Mouse (Mus musculus): Measurements from ENCODE around the gene Prkca.

DNA sequence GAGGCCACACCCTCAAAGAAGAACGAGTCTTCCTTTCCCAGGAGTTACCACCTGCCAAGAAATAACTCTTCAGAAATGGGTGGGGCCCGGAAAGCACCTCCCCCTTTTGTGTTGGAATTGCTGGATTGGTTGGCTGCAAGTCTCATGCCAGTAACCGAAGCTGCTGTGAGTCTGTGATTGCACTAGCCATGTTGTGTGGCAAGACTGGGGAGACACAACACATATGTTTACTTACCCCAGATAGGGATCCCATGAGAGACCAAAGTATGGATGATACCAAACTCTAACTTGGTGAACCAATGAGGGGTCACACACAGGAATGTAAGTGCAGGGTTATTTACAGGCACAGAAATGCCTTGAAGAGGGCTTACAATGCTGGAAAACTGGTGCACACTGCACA lies 38.9 kb upstream of the Prkca start:
- TF ChIP-seq EP300 (IDR thresholded peaks at IDR 0.05; ENCODE audit: insufficient read depth, low read depth, low read length) (no peak), CTCF (IDR thresholded peaks at IDR 0.05) (no peak)

All from heart, adult 2 months (tissue).